Mouse (Mus musculus) lung, postnatal 0 days (tissue): ENCODE data around the gene Tmem185b. TPM values are rescaled to one million over a fixed set of nuclear protein-coding genes. Genes with fewer than 3 reads are reported as not detected.

ENCODE experiments used
- ATAC-seq: fragments of 200-750 bp; cut with Nextera tagmentation; 2 replicates; pipeline ENCODE4 v1.8.0; 2017; ENCODE audit warnings: moderate library complexity
- DNase-seq: peaks from one replicate; pipeline ENCODE4 v3.0.0-alpha.2; 2016; ENCODE audit warnings: low spot score
- H3K27ac ChIP-seq: fragments of 300-500 bp; sonication (generic); 2 replicates; pipeline ENCODE4 v1.5.1; 2014; ENCODE audit warnings: antibody characterized with exemption, mild to moderate bottlenecking, low read length, mixed read lengths
- H3K27me3 ChIP-seq: fragments of 300-500 bp; sonication (generic); replicated peaks from 2 replicates; pipeline ENCODE4 v1.6.1; 2014; ENCODE audit warnings: low read length, mixed read lengths; ENCODE audit not compliant: insufficient read depth
- H3K36me3 ChIP-seq: fragments of 300-500 bp; sonication (generic); 2 replicates; pipeline ENCODE4 v1.6.1; 2014; ENCODE audit warnings: low read length, mixed read lengths; ENCODE audit not compliant: insufficient read depth
- H3K4me1 ChIP-seq: fragments of 300-500 bp; sonication (generic); 2 replicates; pipeline ENCODE4 v1.6.1; 2014; ENCODE audit warnings: antibody characterized with exemption, low read depth, low read length, mixed read lengths; ENCODE audit not compliant: insufficient read depth
- H3K4me2 ChIP-seq: fragments of 300-500 bp; sonication (generic); replicated peaks from 2 replicates; pipeline ENCODE4 v1.6.1; 2014; ENCODE audit warnings: low read depth, mild to moderate bottlenecking, low read length, moderate library complexity, mixed read lengths
- H3K4me3 ChIP-seq: fragments of 300-500 bp; sonication (generic); 2 replicates; pipeline ENCODE4 v1.5.1; 2014; ENCODE audit warnings: low read depth, low read length
- H3K9ac ChIP-seq: fragments of 300-500 bp; sonication (generic); replicated peaks from 2 replicates; pipeline ENCODE4 v1.6.1; 2014; ENCODE audit warnings: low read depth, mild to moderate bottlenecking
- H3K9me3 ChIP-seq: fragments of 300-500 bp; sonication (generic); 2 replicates; pipeline ENCODE4 v1.6.1; 2016; ENCODE audit warnings: low read length, mixed read lengths
- CTCF ChIP-seq: IDR thresholded peaks from 2 replicates; pipeline ENCODE4 v1.5.1; 2016; ENCODE audit warnings: antibody characterized with exemption, mild to moderate bottlenecking
- EP300 ChIP-seq: IDR thresholded peaks from 2 replicates; pipeline ENCODE4 v1.6.1; 2016; ENCODE audit warnings: antibody characterized with exemption, mild to moderate bottlenecking, control low read depth
- WGBS: fragments of 180-500 bp; shearing (Covaris S2); extraction: QIAGEN DNeasy Blood & Tissue Kit; methylation state at CpG from one replicate; pipeline ENCODE4 v1.1.7; 2014; 5-methylcytosine and 5-hydroxymethylcytosine counted together
- polyA plus RNA-seq: library from polyadenylated mRNA; unstranded; fragments of >200 nt; fragmentation: Nextera tagmentation; extraction: Ambion mirVana; gene quantifications from 2 replicates; pipeline ENCODE4 v1.2.1, GENCODE M21; 2015

Gene Tmem185b
- polyA plus RNA-seq, 1 experiment from 2014 or later, result 23.1 TPM

GRCm38 (mm10) chr1:119484457-119484856, 41.5 kb upstream of the Tmem185b start:
- no peaks in the 10 kb centered on the region for H3K4me1 ChIP-seq
- H3K27ac ChIP-seq, result no peak overlapping the region
- 0 out of 2 replicates have a peak, but pooled peaks cover 3% of the 10 kb centered on the region for H3K36me3 ChIP-seq
- no peak overlapping the region for H3K4me3 ChIP-seq
- TF ChIP-seq CTCF (peak; percentile 86), EP300 (no peak)
- H3K27me3 ChIP-seq, result no peaks in the 10 kb centered on the region
- no peaks in the 10 kb centered on the region for H3K9me3 ChIP-seq
- WGBS, result 38% methylated on average over 3 of the region's 3 CpGs
- no peak overlapping the region for H3K4me2 ChIP-seq
- no peak overlapping the region for H3K9ac ChIP-seq
- peak; percentile 63 for ATAC-seq
- DNase-seq, result peak; percentile 69

- H3K9me3 ChIP-seq, result no peaks in the 10 kb centered on the region
- no peaks in the 10 kb centered on the region for H3K27me3 ChIP-seq
- H3K4me3 ChIP-seq, result no peak overlapping the region
- TF ChIP-seq EP300 (no peak), CTCF (no peak)
- H3K4me1 ChIP-seq, result 0 out of 2 replicates have a peak, but pooled peaks cover under 1% of the 10 kb centered on the region
- H3K4me2 ChIP-seq, result no peak overlapping the region
- H3K9ac ChIP-seq, result no peak overlapping the region
- 33% methylated on average over 2 of the region's 2 CpGs for WGBS
- H3K36me3 ChIP-seq, result 0 out of 2 replicates have a peak, but pooled peaks cover 3% of the 10 kb centered on the region
- ATAC-seq (no peak), DNase-seq (no peak)
- no peak overlapping the region for H3K27ac ChIP-seq
Observed at GRCm38 (mm10) chr1:119485825-119486224, 40.1 kb upstream of the Tmem185b start.

- Histone ChIP-seq H3K4me3 (no peak overlapping the region), H3K27me3 (no peaks in the 10 kb centered on the region), H3K36me3 (no peaks in the 10 kb centered on the region), H3K9me3 (no peaks in the 10 kb centered on the region), H3K4me1 (peaks cover 17% of the 10 kb centered on the region), H3K27ac (no peak overlapping the region), H3K4me2 (no peak overlapping the region), H3K9ac (no peak overlapping the region)
- TF ChIP-seq EP300 (no peak), CTCF (no peak)
- DNase-seq (no peak), ATAC-seq (no peak)
- 38% methylated on average over 6 of the region's 10 CpGs for WGBS
Observed at GRCm38 (mm10) chr1:119487917-119488590, 37.9 kb upstream of the Tmem185b start.

GRCm38 (mm10) chr1:119490765-119491164, 35.2 kb upstream of the Tmem185b start:
- no peak for TF ChIP-seq CTCF
- TF ChIP-seq EP300, result no peak
- WGBS, result 69% methylated on average over 7 of the region's 7 CpGs
- no peak for DNase-seq

GRCm38 (mm10) chr1:119492097-119492496, 33.9 kb upstream of the Tmem185b start:
- peak; percentile 85 for DNase-seq
- Histone ChIP-seq H3K9ac (no peak overlapping the region), H3K4me2 (peak overlapping the region; percentile 38), H3K27ac (peak overlapping the region; percentile 52), H3K36me3 (no peaks in the 10 kb centered on the region), H3K4me3 (no peak overlapping the region), H3K27me3 (no peaks in the 10 kb centered on the region), H3K9me3 (no peaks in the 10 kb centered on the region), H3K4me1 (peaks cover 17% of the 10 kb centered on the region)
- 5% methylated on average over 11 of the region's 11 CpGs for WGBS
- no peak for TF ChIP-seq CTCF
- TF ChIP-seq EP300, result no peak
- ATAC-seq, result peak; percentile 77

More at GRCm38 (mm10) chr1:119490765-119491164, 35.2 kb upstream of the Tmem185b start:
- Histone ChIP-seq H3K9ac (no peak overlapping the region), H3K27ac (no peak overlapping the region), H3K27me3 (no peaks in the 10 kb centered on the region), H3K36me3 (no peaks in the 10 kb centered on the region), H3K4me2 (no peak overlapping the region), H3K9me3 (no peaks in the 10 kb centered on the region), H3K4me3 (no peak overlapping the region), H3K4me1 (peaks cover 17% of the 10 kb centered on the region)
- ATAC-seq, result no peak

- Histone ChIP-seq H3K9ac (no peak overlapping the region), H3K4me1 (peaks cover 19% of the 10 kb centered on the region), H3K27ac (peak overlapping the region; percentile 52), H3K27me3 (no peaks in the 10 kb centered on the region), H3K4me2 (peak overlapping the region; percentile 38), H3K4me3 (no peak overlapping the region), H3K9me3 (no peaks in the 10 kb centered on the region), H3K36me3 (no peaks in the 10 kb centered on the region)
- no peak for DNase-seq
- WGBS, result 45% methylated on average over 1 of the region's 1 CpGs
- no peak for ATAC-seq
- TF ChIP-seq CTCF (no peak), EP300 (no peak)
Observed at GRCm38 (mm10) chr1:119492505-119492904, 33.5 kb upstream of the Tmem185b start.
